Mouse (Mus musculus) testis, adult 2 months (tissue): Measurements from ENCODE around the gene Pdpk1.

Source experiments
- CTCF ChIP-seq: fragments of 200-500 bp; IDR thresholded peaks from 2 replicates; pipeline ENCODE4 v1.5.1; 2012; ENCODE audit warnings: low read depth, mild to moderate bottlenecking, inconsistent platforms, low read length, moderate library complexity; ENCODE audit not compliant: control insufficient read depth, insufficient read depth, insufficient replicate concordance
- POLR2A ChIP-seq: fragments of 200-500 bp; IDR thresholded peaks from 2 replicates; pipeline ENCODE4 v1.6.1; 2012; ENCODE audit warnings: low read depth, mild to moderate bottlenecking, inconsistent platforms, low read length, moderate library complexity; ENCODE audit not compliant: control insufficient read depth

GRCm38 (mm10) chr17:24049008-24049407, 101.7 kb downstream of the Pdpk1 start:
- TF ChIP-seq CTCF: no peak
- TF ChIP-seq POLR2A: no peak
